Mouse (Mus musculus) kidney, postnatal 4 days (tissue): ENCODE measurements around the gene Klhl24.

Experiments used
- DNase-seq, 2 experiments: peaks; one replicate each; pipeline ENCODE4 v3.0.0; 2021; ENCODE audit warnings: mixed read lengths in 2 of 2

The Klhl24 gene

GRCm38 (mm10) chr16:20151991-20152390 lies 54.6 kb downstream of the Klhl24 start:
- DNase-seq = no peak

DNA sequence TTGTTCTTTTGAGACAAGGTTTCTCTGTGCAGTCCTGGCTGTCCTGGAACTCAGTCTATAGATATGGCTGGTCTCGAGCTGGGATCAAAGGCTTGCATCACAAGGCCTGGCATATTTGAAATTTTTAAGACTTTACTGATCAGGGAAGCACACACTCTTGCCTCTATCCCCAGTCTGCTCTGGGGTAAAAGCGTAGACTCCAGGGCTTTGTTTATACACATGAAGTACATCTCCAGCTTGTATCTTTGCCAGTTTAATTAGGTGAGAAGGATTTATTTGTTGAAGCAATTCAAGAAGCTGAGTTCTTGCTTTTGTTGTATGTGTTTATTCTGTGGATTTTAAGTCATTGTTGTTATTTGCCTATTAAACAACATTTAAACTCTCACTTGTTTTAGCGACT lies 56.4 kb downstream of the Klhl24 start:
- DNase-seq = no peak

GRCm38 (mm10) chr16:20160130-20160529 lies 62.8 kb downstream of the Klhl24 start:
- no peak for DNase-seq

- DNase-seq = no peak
These were observed 71.7 kb downstream of the Klhl24 start for GRCm38 (mm10) chr16:20169071-20169470.

DNA sequence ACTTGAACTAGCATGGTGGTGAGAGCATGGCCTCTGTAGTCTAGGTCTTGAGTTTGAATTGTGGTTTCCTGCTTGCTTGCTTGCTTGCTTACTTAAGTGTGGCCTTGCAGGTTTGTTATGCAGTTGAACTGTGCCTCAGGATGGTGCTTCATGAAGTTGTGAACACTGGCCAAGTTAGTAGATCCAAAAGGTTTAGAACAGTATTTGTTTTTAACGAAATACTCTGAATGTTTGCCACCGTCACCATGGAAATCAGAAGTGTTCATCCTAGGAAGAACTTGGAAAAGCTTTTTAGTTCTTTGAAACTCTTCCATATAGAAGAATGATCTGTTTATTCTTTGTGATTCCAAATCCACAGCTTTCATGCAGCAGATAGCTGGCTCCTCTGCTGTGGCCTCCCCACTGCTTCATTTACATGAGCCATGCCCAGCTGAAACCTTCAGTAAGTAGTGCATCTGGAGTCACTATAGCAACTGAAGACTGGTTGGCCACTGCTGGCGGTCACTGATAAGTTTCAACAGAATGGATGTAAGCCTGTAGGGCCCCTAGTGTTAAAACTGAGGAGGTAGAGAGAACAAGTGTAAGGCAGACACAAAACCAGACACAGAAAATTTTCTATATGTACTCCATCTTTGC lies 72.2 kb downstream of the Klhl24 start:
- no peak for DNase-seq
